Mouse (Mus musculus) kidney, embryonic 15.5 days (tissue): ENCODE results near the gene Evc2. TPM values are rescaled to one million over a fixed set of nuclear protein-coding genes. Genes with fewer than 3 reads are reported as not detected.

Source experiments
- ATAC-seq: fragments of 200-750 bp; cut with Nextera tagmentation; replicated peaks from 2 replicates; pipeline ENCODE4 v1.8.0; 2017; ENCODE audit warnings: moderate TSS enrichment; ENCODE audit not compliant: low FRiP score
- H3K27ac ChIP-seq: fragments of 300-500 bp; sonication (generic); 2 replicates; pipeline ENCODE4 v1.5.1; 2015; ENCODE audit warnings: mild to moderate bottlenecking, inconsistent platforms
- H3K27me3 ChIP-seq: fragments of 300-500 bp; sonication (generic); 2 replicates; pipeline ENCODE4 v1.6.1; 2015; ENCODE audit warnings: inconsistent platforms
- H3K36me3 ChIP-seq: fragments of 300-500 bp; sonication (generic); 2 replicates; pipeline ENCODE4 v1.6.1; 2015; ENCODE audit warnings: inconsistent platforms
- H3K4me1 ChIP-seq: fragments of 300-500 bp; sonication (generic); 2 replicates; pipeline ENCODE4 v1.6.1; 2015; ENCODE audit warnings: inconsistent platforms
- H3K4me2 ChIP-seq: fragments of 300-500 bp; sonication (generic); 2 replicates; pipeline ENCODE4 v1.6.1; 2015; ENCODE audit warnings: moderate library complexity, mild to moderate bottlenecking, inconsistent platforms
- H3K4me3 ChIP-seq: fragments of 300-500 bp; sonication (generic); replicated peaks from 2 replicates; pipeline ENCODE4 v1.5.1; 2015; ENCODE audit warnings: mild to moderate bottlenecking, inconsistent platforms
- H3K9ac ChIP-seq: fragments of 300-500 bp; sonication (generic); 2 replicates; pipeline ENCODE4 v1.6.1; 2015; ENCODE audit warnings: mild to moderate bottlenecking, inconsistent platforms
- H3K9me3 ChIP-seq: fragments of 300-500 bp; sonication (generic); replicated peaks from 2 replicates; pipeline ENCODE4 v1.6.1; 2016; ENCODE audit warnings: inconsistent platforms
- WGBS: fragments of 180-500 bp; shearing (Covaris S2); methylation state at CpG from one replicate; pipeline ENCODE4 v1.1.7; 2015; ENCODE audit warnings: mixed read lengths; 5-methylcytosine and 5-hydroxymethylcytosine counted together
- polyA plus RNA-seq: library from polyadenylated mRNA; unstranded; fragments of >200 nt; fragmentation: Nextera tagmentation; extraction: Ambion mirVana; gene quantifications from 2 replicates; pipeline ENCODE4 v1.2.1, GENCODE M21; 2015

Gene Evc2
- polyA plus RNA-seq, 1 experiment from 2014 or later: 22.8 TPM

GRCm38 (mm10) chr5:37447546-37447945 lies 109.2 kb downstream of the Evc2 start:
- H3K4me2 ChIP-seq: no peak overlapping the region
- H3K4me1 ChIP-seq: no peaks in the 10 kb centered on the region
- no peak for ATAC-seq
- WGBS: 84% methylated on average over 3 of the region's 3 CpGs
- no peak overlapping the region for H3K4me3 ChIP-seq
- no peaks in the 10 kb centered on the region for H3K9me3 ChIP-seq
- no peak overlapping the region for H3K9ac ChIP-seq
- no peaks in the 10 kb centered on the region for H3K36me3 ChIP-seq
- no peak overlapping the region for H3K27ac ChIP-seq
- no peaks in the 10 kb centered on the region for H3K27me3 ChIP-seq

DNA sequence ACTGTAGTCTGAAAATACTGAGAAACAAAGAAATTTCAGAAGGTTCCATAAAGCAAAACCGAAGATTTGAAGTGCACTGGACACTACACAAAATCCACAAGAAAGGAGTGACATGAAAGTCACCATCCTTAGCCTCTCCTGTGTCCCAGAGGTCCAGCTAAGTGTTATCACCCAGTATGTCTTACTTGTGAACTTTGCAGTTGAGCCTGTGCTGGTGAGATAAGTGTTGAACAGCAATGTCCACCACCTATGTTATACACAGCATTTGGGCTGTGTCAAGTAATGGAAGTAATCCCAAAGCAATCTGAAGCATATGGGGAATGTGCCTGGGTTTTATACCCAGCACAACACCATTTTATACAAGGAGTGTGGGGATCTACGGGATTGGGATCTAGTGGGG lies 118.3 kb downstream of the Evc2 start:
- 69% methylated on average over 2 of the region's 2 CpGs for WGBS
- Histone ChIP-seq H3K9me3 (no peaks in the 10 kb centered on the region), H3K4me1 (no peaks in the 10 kb centered on the region), H3K36me3 (no peaks in the 10 kb centered on the region), H3K9ac (no peak overlapping the region), H3K27me3 (no peaks in the 10 kb centered on the region), H3K27ac (no peak overlapping the region), H3K4me3 (no peak overlapping the region), H3K4me2 (no peak overlapping the region)
- ATAC-seq: peak; percentile 62; the same call in 1 of the 2 replicates

GRCm38 (mm10) chr5:37457191-37457590 lies 118.9 kb downstream of the Evc2 start:
- no peak overlapping the region for H3K4me2 ChIP-seq
- no peaks in the 10 kb centered on the region for H3K9me3 ChIP-seq
- 0 out of 2 replicates have a peak, but pooled peaks have one; percentile 53 for ATAC-seq
- no peaks in the 10 kb centered on the region for H3K36me3 ChIP-seq
- no peak overlapping the region for H3K27ac ChIP-seq
- WGBS: 66% methylated on average over 5 of the region's 5 CpGs
- no peaks in the 10 kb centered on the region for H3K27me3 ChIP-seq
- H3K4me3 ChIP-seq: no peak overlapping the region
- no peaks in the 10 kb centered on the region for H3K4me1 ChIP-seq
- no peak overlapping the region for H3K9ac ChIP-seq

- Histone ChIP-seq H3K4me3 (no peak overlapping the region), H3K9me3 (no peaks in the 10 kb centered on the region), H3K27me3 (no peaks in the 10 kb centered on the region), H3K4me2 (no peak overlapping the region), H3K27ac (no peak overlapping the region), H3K36me3 (no peaks in the 10 kb centered on the region), H3K9ac (no peak overlapping the region), H3K4me1 (no peaks in the 10 kb centered on the region)
- 93% methylated on average over 2 of the region's 2 CpGs for WGBS
- no peak for ATAC-seq
These were observed 119.5 kb downstream of the Evc2 start for GRCm38 (mm10) chr5:37457831-37458230.

DNA sequence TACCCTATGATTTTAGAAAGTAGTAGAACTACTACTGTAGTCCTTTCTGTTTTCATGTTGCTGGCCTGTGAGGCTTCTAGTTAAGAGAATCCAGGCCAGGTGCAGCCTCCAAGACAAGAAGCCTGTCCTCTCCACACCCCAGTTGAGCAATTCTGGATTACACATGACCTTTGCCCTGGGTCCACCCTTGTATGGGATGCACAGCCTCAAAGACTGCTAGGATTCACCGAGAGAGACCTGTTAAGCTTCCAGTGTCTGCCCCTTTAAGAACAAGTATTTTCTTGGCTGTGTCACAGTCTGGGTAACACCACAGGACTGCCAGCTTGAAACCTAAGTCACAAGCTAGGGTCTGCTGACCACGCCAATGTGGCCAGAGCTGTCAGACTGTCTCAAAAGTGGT lies 119.9 kb downstream of the Evc2 start:
- H3K9me3 ChIP-seq: no peaks in the 10 kb centered on the region
- no peak overlapping the region for H3K4me3 ChIP-seq
- no peak overlapping the region for H3K9ac ChIP-seq
- no peaks in the 10 kb centered on the region for H3K36me3 ChIP-seq
- ATAC-seq: no peak
- H3K27me3 ChIP-seq: no peaks in the 10 kb centered on the region
- no peaks in the 10 kb centered on the region for H3K4me1 ChIP-seq
- no peak overlapping the region for H3K27ac ChIP-seq
- no peak overlapping the region for H3K4me2 ChIP-seq
- WGBS: 49% methylated on average over 2 of the region's 2 CpGs

- no peak for ATAC-seq
- H3K27ac ChIP-seq: no peak overlapping the region
- no peaks in the 10 kb centered on the region for H3K9me3 ChIP-seq
- H3K4me2 ChIP-seq: no peak overlapping the region
- no peaks in the 10 kb centered on the region for H3K27me3 ChIP-seq
- no peak overlapping the region for H3K4me3 ChIP-seq
- H3K4me1 ChIP-seq: no peaks in the 10 kb centered on the region
- no peaks in the 10 kb centered on the region for H3K36me3 ChIP-seq
- 92% methylated on average over 10 of the region's 10 CpGs for WGBS
- H3K9ac ChIP-seq: no peak overlapping the region
These were observed 127.2 kb downstream of the Evc2 start for GRCm38 (mm10) chr5:37465461-37465860.

DNA sequence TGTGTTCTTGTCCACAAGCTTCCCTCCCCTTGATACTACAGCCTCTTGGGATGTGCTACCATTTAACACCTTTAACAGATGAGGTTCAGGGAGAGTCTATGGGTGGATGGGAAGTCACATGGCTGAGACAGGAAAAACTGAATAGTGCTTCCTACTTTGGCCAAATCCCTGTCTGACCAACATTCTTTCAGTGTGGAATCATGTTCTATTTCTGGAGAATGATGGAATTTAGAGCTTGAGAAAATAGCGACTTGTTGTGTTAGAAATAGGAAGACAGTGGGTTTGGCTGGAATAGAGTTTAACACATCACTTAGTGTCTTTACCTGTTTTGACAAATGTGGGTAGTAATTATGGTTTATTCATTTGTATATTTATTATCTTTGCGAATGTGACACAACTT lies 129.3 kb downstream of the Evc2 start:
- H3K4me2 ChIP-seq: no peak overlapping the region
- H3K9me3 ChIP-seq: no peaks in the 10 kb centered on the region
- H3K9ac ChIP-seq: no peak overlapping the region
- no peaks in the 10 kb centered on the region for H3K27me3 ChIP-seq
- no peak overlapping the region for H3K4me3 ChIP-seq
- no peak for ATAC-seq
- no peak overlapping the region for H3K27ac ChIP-seq
- no peaks in the 10 kb centered on the region for H3K36me3 ChIP-seq
- no peaks in the 10 kb centered on the region for H3K4me1 ChIP-seq
- 83% methylated on average over 2 of the region's 2 CpGs for WGBS

DNA sequence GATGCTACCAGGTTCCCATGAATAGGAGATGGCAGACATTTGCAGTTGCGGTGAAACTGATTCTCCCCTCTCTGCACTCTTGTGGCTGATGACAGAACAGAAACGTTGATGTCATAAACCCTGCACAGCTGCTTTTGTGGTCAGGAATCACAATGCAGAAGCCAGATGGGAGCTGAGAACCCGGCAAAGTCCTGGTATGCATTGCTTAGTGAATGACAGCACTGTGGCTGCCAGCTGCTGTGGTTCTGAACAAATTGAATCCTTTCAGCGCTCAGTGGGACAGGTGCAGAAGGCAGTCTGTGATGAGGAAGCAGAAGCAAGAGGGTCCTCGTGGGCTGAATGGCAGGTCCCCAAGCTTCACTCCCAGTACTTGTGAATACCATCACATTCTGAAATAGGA lies 130.7 kb downstream of the Evc2 start:
- Histone ChIP-seq H3K9me3 (no peaks in the 10 kb centered on the region), H3K9ac (no peak overlapping the region), H3K4me2 (no peak overlapping the region), H3K4me1 (no peaks in the 10 kb centered on the region), H3K36me3 (no peaks in the 10 kb centered on the region), H3K27me3 (no peaks in the 10 kb centered on the region), H3K4me3 (no peak overlapping the region), H3K27ac (no peak overlapping the region)
- 77% methylated on average over 5 of the region's 5 CpGs for WGBS
- no peak for ATAC-seq

DNA sequence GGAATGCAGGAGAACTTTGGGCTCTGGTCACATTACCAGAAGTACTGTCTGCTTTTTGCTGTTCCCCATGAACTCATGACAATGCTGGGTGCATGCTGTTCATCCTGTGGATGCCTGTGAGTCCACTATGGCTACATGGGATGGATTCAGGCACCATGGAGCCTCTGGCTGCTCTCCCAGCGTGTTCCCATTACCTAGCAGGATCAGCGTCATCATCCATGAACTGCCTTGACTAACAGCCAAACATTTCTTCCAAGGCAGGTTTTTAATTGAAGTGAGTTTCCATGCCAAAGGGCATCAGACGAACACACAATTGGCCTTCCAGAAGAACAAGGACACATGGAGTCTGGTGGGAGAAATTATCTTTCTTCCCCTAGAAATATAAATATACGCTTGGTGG lies 133.3 kb downstream of the Evc2 start:
- Histone ChIP-seq H3K9me3 (no peaks in the 10 kb centered on the region), H3K36me3 (no peaks in the 10 kb centered on the region), H3K27ac (no peak overlapping the region), H3K4me1 (no peaks in the 10 kb centered on the region), H3K27me3 (no peaks in the 10 kb centered on the region), H3K4me3 (no peak overlapping the region), H3K4me2 (no peak overlapping the region), H3K9ac (no peak overlapping the region)
- no peak for ATAC-seq
- WGBS: 80% methylated on average over 4 of the region's 4 CpGs

- Histone ChIP-seq H3K9ac (no peak overlapping the region), H3K4me3 (no peak overlapping the region), H3K36me3 (no peaks in the 10 kb centered on the region), H3K4me2 (no peak overlapping the region), H3K9me3 (no peaks in the 10 kb centered on the region), H3K27ac (peak overlapping the region; percentile 10; the same call in 1 of the 2 replicates), H3K27me3 (no peaks in the 10 kb centered on the region), H3K4me1 (no peaks in the 10 kb centered on the region)
- no peak for ATAC-seq
- 58% methylated on average over 3 of the region's 3 CpGs for WGBS
These were observed 133.8 kb downstream of the Evc2 start for GRCm38 (mm10) chr5:37472025-37472608.

Other genes starting within 250 kb of the Evc2 start
- gene Crmp1, start 96.6 kb upstream of the Evc2 start, polyA plus RNA-seq: 11.7 and 18.2 TPM in 2 replicates
- gene Evc, start 1.6 kb upstream of the Evc2 start, polyA plus RNA-seq: 21.9 and 24.4 TPM in 2 replicates